Mouse (Mus musculus) liver, embryonic 14.5 days (tissue): ENCODE data around the gene Acvr1.

ENCODE experiments used
- CTCF ChIP-seq: IDR thresholded peaks from 2 replicates; pipeline ENCODE4 v1.5.1; 2016; ENCODE audit warnings: antibody characterized with exemption, low read depth, control low read depth
- EP300 ChIP-seq: IDR thresholded peaks from 2 replicates; pipeline ENCODE4 v1.6.1; 2016; ENCODE audit warnings: antibody characterized with exemption, low read depth

DNA sequence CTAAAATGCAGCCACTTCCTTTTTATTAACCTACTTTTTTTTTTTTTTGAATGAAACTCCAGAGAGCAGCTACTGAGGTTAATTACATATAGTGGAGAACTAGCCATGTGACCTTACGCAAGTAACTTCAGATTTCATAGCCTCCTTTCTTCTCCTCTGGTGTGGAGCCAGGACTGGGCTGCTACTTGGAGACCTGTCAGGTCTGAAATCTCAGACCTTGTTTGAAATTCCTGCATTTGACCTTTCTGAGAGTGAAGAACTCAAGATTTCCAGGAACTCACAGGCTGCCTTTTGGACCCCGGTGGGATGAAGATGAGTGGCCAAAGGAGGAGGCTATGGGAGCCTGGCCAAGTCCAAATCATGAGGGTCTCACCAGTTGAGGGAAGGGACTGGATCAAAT is 7.2 kb upstream of the Acvr1 start:
- TF ChIP-seq CTCF = no peak
- TF ChIP-seq EP300 = no peak
